Mouse (Mus musculus) lung, postnatal 0 days (tissue): ENCODE results near the gene Slx4ip.

Experiments
- CTCF ChIP-seq: IDR thresholded peaks from 2 replicates; pipeline ENCODE4 v1.5.1; 2016; ENCODE audit warnings: antibody characterized with exemption, mild to moderate bottlenecking
- EP300 ChIP-seq: IDR thresholded peaks from 2 replicates; pipeline ENCODE4 v1.6.1; 2016; ENCODE audit warnings: antibody characterized with exemption, mild to moderate bottlenecking, control low read depth

DNA sequence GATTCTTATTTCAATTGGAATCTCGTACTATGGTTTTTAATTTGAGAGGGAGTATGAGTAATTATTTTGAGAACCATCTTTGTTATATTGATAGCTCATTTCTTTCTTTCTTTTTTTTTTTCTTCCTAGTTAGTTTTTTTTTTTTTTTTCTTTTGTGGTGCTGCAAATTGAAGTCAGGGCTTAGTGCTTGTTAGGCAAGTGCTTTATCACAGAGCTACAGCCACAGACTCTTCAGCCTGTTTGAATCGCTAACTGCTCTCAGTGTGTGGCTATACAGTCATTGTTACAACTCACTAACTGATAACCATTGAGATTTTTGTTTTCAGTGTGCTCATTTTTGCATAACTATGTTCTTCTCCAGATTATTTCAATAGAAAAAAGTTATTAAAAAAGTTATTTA is 3.5 kb downstream of the Slx4ip start:
- no peak for TF ChIP-seq CTCF
- no peak for TF ChIP-seq EP300
